Mouse (Mus musculus): ENCODE measurements around the gene Fam129a. TPM values are rescaled to one million over a fixed set of nuclear protein-coding genes. Genes with fewer than 3 reads are reported as not detected.

Gene Fam129a
- polyA plus RNA-seq, 1 experiment from 2014 or later: 11.1 TPM

GRCm38 (mm10) chr1:151660883-151661282 lies 89.9 kb downstream of the Fam129a start:
- ATAC-seq (ENCODE audit: low FRiP score, low read depth): no peak
- H3K9ac ChIP-seq: no peak overlapping the region
- no peak overlapping the region for H3K4me3 ChIP-seq
- H3K4me1 ChIP-seq: no peaks in the 10 kb centered on the region
- no peaks in the 10 kb centered on the region for H3K36me3 ChIP-seq
- H3K27me3 ChIP-seq: no peaks in the 10 kb centered on the region
- H3K4me2 ChIP-seq (replicated peaks): no peak overlapping the region
- H3K27ac ChIP-seq: no peak overlapping the region
- WGBS: 89% methylated on average over 6 of the region's 6 CpGs
- no peaks in the 10 kb centered on the region for H3K9me3 ChIP-seq

- no peak overlapping the region for H3K9ac ChIP-seq
- H3K36me3 ChIP-seq: no peaks in the 10 kb centered on the region
- H3K4me1 ChIP-seq: no peaks in the 10 kb centered on the region
- H3K9me3 ChIP-seq: no peaks in the 10 kb centered on the region
- 81% methylated on average over 7 of the region's 7 CpGs for WGBS
- ATAC-seq (ENCODE audit: low FRiP score, low read depth): no peak
- no peak overlapping the region for H3K27ac ChIP-seq
- H3K4me3 ChIP-seq: no peak overlapping the region
- no peaks in the 10 kb centered on the region for H3K27me3 ChIP-seq
- H3K4me2 ChIP-seq (replicated peaks): no peak overlapping the region
Measured at GRCm38 (mm10) chr1:151661684-151662439, 90.9 kb downstream of the Fam129a start.

GRCm38 (mm10) chr1:151662958-151663357 lies 92.0 kb downstream of the Fam129a start:
- 66% methylated on average over 6 of the region's 6 CpGs for WGBS
- no peak for ATAC-seq (ENCODE audit: low FRiP score, low read depth)

GRCm38 (mm10) chr1:151664384-151664783 lies 93.4 kb downstream of the Fam129a start:
- Histone ChIP-seq H3K36me3 (no peaks in the 10 kb centered on the region), H3K9me3 (no peaks in the 10 kb centered on the region), H3K27me3 (no peaks in the 10 kb centered on the region), H3K4me1 (no peaks in the 10 kb centered on the region), H3K9ac (no peak overlapping the region), H3K4me3 (no peak overlapping the region), H3K27ac (no peak overlapping the region), H3K4me2 (replicated peaks) (no peak overlapping the region)
- WGBS: 91% methylated on average over 10 of the region's 10 CpGs
- no peak for ATAC-seq (ENCODE audit: low FRiP score, low read depth)

More at GRCm38 (mm10) chr1:151662958-151663357, 92.0 kb downstream of the Fam129a start:
- H3K4me1 ChIP-seq: no peaks in the 10 kb centered on the region
- H3K4me2 ChIP-seq (replicated peaks): no peak overlapping the region
- H3K27me3 ChIP-seq: no peaks in the 10 kb centered on the region
- H3K9me3 ChIP-seq: no peaks in the 10 kb centered on the region
- no peaks in the 10 kb centered on the region for H3K36me3 ChIP-seq
- no peak overlapping the region for H3K4me3 ChIP-seq
- no peak overlapping the region for H3K9ac ChIP-seq
- no peak overlapping the region for H3K27ac ChIP-seq

- Histone ChIP-seq H3K9ac (no peak overlapping the region), H3K4me1 (no peaks in the 10 kb centered on the region), H3K36me3 (no peaks in the 10 kb centered on the region), H3K9me3 (no peaks in the 10 kb centered on the region), H3K4me3 (no peak overlapping the region), H3K4me2 (replicated peaks) (no peak overlapping the region), H3K27me3 (no peaks in the 10 kb centered on the region), H3K27ac (no peak overlapping the region)
- ATAC-seq (ENCODE audit: low FRiP score, low read depth): no peak
- 71% methylated on average over 7 of the region's 7 CpGs for WGBS
Measured at GRCm38 (mm10) chr1:151664837-151665431, 93.9 kb downstream of the Fam129a start.

- no peaks in the 10 kb centered on the region for H3K9me3 ChIP-seq
- no peaks in the 10 kb centered on the region for H3K27me3 ChIP-seq
- 83% methylated on average over 10 of the region's 10 CpGs for WGBS
- H3K4me1 ChIP-seq: no peaks in the 10 kb centered on the region
- ATAC-seq (ENCODE audit: low FRiP score, low read depth): no peak
- no peak overlapping the region for H3K4me3 ChIP-seq
- H3K27ac ChIP-seq: no peak overlapping the region
- H3K4me2 ChIP-seq (replicated peaks): no peak overlapping the region
- no peak overlapping the region for H3K9ac ChIP-seq
- H3K36me3 ChIP-seq: no peaks in the 10 kb centered on the region
Measured at GRCm38 (mm10) chr1:151667351-151668074, 96.5 kb downstream of the Fam129a start.

- H3K27me3 ChIP-seq: no peaks in the 10 kb centered on the region
- no peak overlapping the region for H3K4me3 ChIP-seq
- ATAC-seq (ENCODE audit: low FRiP score, low read depth): no peak
- H3K4me1 ChIP-seq: no peaks in the 10 kb centered on the region
- WGBS: 84% methylated on average over 9 of the region's 9 CpGs
- H3K36me3 ChIP-seq: no peaks in the 10 kb centered on the region
- H3K27ac ChIP-seq: no peak overlapping the region
- H3K9ac ChIP-seq: no peak overlapping the region
- no peaks in the 10 kb centered on the region for H3K9me3 ChIP-seq
- no peak overlapping the region for H3K4me2 ChIP-seq (replicated peaks)
Measured at GRCm38 (mm10) chr1:151670006-151670591, 99.1 kb downstream of the Fam129a start.

- Histone ChIP-seq H3K4me3 (no peak overlapping the region), H3K27ac (no peak overlapping the region), H3K27me3 (no peaks in the 10 kb centered on the region), H3K4me1 (peaks cover 12% of the 10 kb centered on the region; the same call in 1 of the 2 replicates), H3K36me3 (no peaks in the 10 kb centered on the region), H3K9ac (no peak overlapping the region), H3K4me2 (replicated peaks) (no peak overlapping the region), H3K9me3 (no peaks in the 10 kb centered on the region)
- no peak for ATAC-seq (ENCODE audit: low FRiP score, low read depth)
- WGBS: 56% methylated on average over 5 of the region's 5 CpGs
Measured at GRCm38 (mm10) chr1:151675684-151676083, 104.7 kb downstream of the Fam129a start.

- H3K9me3 ChIP-seq: no peaks in the 10 kb centered on the region
- H3K4me2 ChIP-seq (replicated peaks): no peak overlapping the region
- H3K27ac ChIP-seq: no peak overlapping the region
- no peak for ATAC-seq (ENCODE audit: low FRiP score, low read depth)
- no peak overlapping the region for H3K4me3 ChIP-seq
- H3K36me3 ChIP-seq: no peaks in the 10 kb centered on the region
- H3K4me1 ChIP-seq: peaks cover 12% of the 10 kb centered on the region; the same call in 1 of the 2 replicates
- WGBS: 39% methylated on average over 3 of the region's 4 CpGs
- H3K9ac ChIP-seq: no peak overlapping the region
- H3K27me3 ChIP-seq: no peaks in the 10 kb centered on the region
Measured at GRCm38 (mm10) chr1:151677185-151677809, 106.3 kb downstream of the Fam129a start.

GRCm38 (mm10) chr1:151677975-151678374 lies 107.0 kb downstream of the Fam129a start:
- 61% methylated on average over 4 of the region's 4 CpGs for WGBS
- Histone ChIP-seq H3K4me2 (replicated peaks) (no peak overlapping the region), H3K9me3 (no peaks in the 10 kb centered on the region), H3K27ac (no peak overlapping the region), H3K9ac (no peak overlapping the region), H3K27me3 (no peaks in the 10 kb centered on the region), H3K4me3 (no peak overlapping the region), H3K4me1 (peaks cover 12% of the 10 kb centered on the region; the same call in 1 of the 2 replicates), H3K36me3 (no peaks in the 10 kb centered on the region)
- no peak for ATAC-seq (ENCODE audit: low FRiP score, low read depth)

- no peaks in the 10 kb centered on the region for H3K27me3 ChIP-seq
- no peak for ATAC-seq (ENCODE audit: low FRiP score, low read depth)
- H3K9ac ChIP-seq: no peak overlapping the region
- H3K4me3 ChIP-seq: no peak overlapping the region
- H3K36me3 ChIP-seq: no peaks in the 10 kb centered on the region
- 92% methylated on average over 7 of the region's 7 CpGs for WGBS
- H3K4me1 ChIP-seq: peaks cover 18% of the 10 kb centered on the region
- H3K27ac ChIP-seq: no peak overlapping the region
- no peak overlapping the region for H3K4me2 ChIP-seq (replicated peaks)
- no peaks in the 10 kb centered on the region for H3K9me3 ChIP-seq
Measured at GRCm38 (mm10) chr1:151679153-151679552, 108.2 kb downstream of the Fam129a start.

Measured in limb, embryonic 13.5 days (tissue).